Mouse (Mus musculus) kidney, embryonic 15.5 days (tissue): ENCODE results near the gene Pdlim4. TPM values are rescaled to one million over a fixed set of nuclear protein-coding genes. Genes with fewer than 3 reads are reported as not detected.

ENCODE experiments used
- ATAC-seq: fragments of 200-750 bp; cut with Nextera tagmentation; replicated peaks from 2 replicates; pipeline ENCODE4 v1.8.0; 2017; ENCODE audit warnings: moderate TSS enrichment; ENCODE audit not compliant: low FRiP score
- H3K27ac ChIP-seq: fragments of 300-500 bp; sonication (generic); 2 replicates; pipeline ENCODE4 v1.5.1; 2015; ENCODE audit warnings: mild to moderate bottlenecking, inconsistent platforms
- H3K27me3 ChIP-seq: fragments of 300-500 bp; sonication (generic); 2 replicates; pipeline ENCODE4 v1.6.1; 2015; ENCODE audit warnings: inconsistent platforms
- H3K36me3 ChIP-seq: fragments of 300-500 bp; sonication (generic); 2 replicates; pipeline ENCODE4 v1.6.1; 2015; ENCODE audit warnings: inconsistent platforms
- H3K4me1 ChIP-seq: fragments of 300-500 bp; sonication (generic); 2 replicates; pipeline ENCODE4 v1.6.1; 2015; ENCODE audit warnings: inconsistent platforms
- H3K4me2 ChIP-seq: fragments of 300-500 bp; sonication (generic); 2 replicates; pipeline ENCODE4 v1.6.1; 2015; ENCODE audit warnings: moderate library complexity, mild to moderate bottlenecking, inconsistent platforms
- H3K4me3 ChIP-seq: fragments of 300-500 bp; sonication (generic); replicated peaks from 2 replicates; pipeline ENCODE4 v1.5.1; 2015; ENCODE audit warnings: mild to moderate bottlenecking, inconsistent platforms
- H3K9ac ChIP-seq: fragments of 300-500 bp; sonication (generic); 2 replicates; pipeline ENCODE4 v1.6.1; 2015; ENCODE audit warnings: mild to moderate bottlenecking, inconsistent platforms
- H3K9me3 ChIP-seq: fragments of 300-500 bp; sonication (generic); replicated peaks from 2 replicates; pipeline ENCODE4 v1.6.1; 2016; ENCODE audit warnings: inconsistent platforms
- WGBS: fragments of 180-500 bp; shearing (Covaris S2); methylation state at CpG from one replicate; pipeline ENCODE4 v1.1.7; 2015; ENCODE audit warnings: mixed read lengths; 5-methylcytosine and 5-hydroxymethylcytosine counted together
- polyA plus RNA-seq: library from polyadenylated mRNA; unstranded; fragments of >200 nt; fragmentation: Nextera tagmentation; extraction: Ambion mirVana; gene quantifications from 2 replicates; pipeline ENCODE4 v1.2.1, GENCODE M21; 2015

The Pdlim4 gene
- polyA plus RNA-seq, 1 experiment from 2014 or later, result 53.2 TPM

DNA sequence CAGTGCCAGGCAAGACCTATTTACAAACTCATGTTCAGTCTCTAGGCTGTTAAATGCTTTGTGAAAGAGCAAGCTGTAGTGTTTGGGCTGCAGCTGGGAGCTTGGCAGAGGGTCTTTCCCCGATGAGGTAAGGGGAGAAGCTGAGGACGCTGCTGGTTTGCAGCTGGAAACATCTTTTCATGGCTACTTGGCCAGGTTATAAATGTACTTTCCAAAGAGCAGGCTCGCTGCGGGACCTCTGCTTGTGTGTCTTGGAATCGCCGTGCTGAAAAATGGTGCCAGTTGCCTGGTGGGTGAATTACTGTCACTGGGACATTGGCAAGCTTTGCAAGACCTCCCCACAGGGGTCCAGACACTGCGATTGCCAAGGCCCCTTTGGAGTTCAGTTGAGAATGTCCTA lies 38.4 kb upstream of the Pdlim4 start:
- H3K4me1 ChIP-seq, result peaks cover 12% of the 10 kb centered on the region
- H3K36me3 ChIP-seq, result no peaks in the 10 kb centered on the region
- H3K9ac ChIP-seq, result no peak overlapping the region
- H3K27me3 ChIP-seq, result 0 out of 2 replicates have a peak, but pooled peaks cover under 1% of the 10 kb centered on the region
- no peaks in the 10 kb centered on the region for H3K9me3 ChIP-seq
- no peak overlapping the region for H3K4me3 ChIP-seq
- 82% methylated on average over 7 of the region's 7 CpGs for WGBS
- H3K4me2 ChIP-seq, result no peak overlapping the region
- no peak for ATAC-seq
- H3K27ac ChIP-seq, result no peak overlapping the region

DNA sequence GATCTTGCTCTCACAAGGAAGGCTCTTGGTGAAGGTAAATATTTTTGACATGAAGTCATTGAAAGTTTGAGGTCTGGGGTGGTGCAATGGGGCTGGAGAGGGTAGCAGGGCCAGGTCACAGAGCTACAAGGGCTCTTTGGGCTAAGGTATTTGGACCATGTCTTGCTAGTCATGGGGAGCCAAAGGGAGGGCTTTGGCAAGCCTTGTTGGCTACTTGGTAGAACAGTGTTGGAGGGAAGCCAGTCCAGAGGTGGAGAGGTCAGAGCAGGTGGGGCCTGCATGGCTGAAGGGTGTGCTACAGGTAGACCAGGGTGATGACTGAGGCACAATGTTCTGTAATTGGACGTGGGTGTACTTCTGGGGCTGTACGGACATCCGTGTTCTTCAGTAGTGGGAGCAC lies 37.9 kb upstream of the Pdlim4 start:
- Histone ChIP-seq H3K27me3 (0 out of 2 replicates have a peak, but pooled peaks cover 5% of the 10 kb centered on the region), H3K36me3 (no peaks in the 10 kb centered on the region), H3K9ac (no peak overlapping the region), H3K9me3 (no peaks in the 10 kb centered on the region), H3K4me1 (peaks cover 9% of the 10 kb centered on the region), H3K4me2 (no peak overlapping the region), H3K4me3 (no peak overlapping the region), H3K27ac (no peak overlapping the region)
- WGBS, result 88% methylated on average over 3 of the region's 3 CpGs
- ATAC-seq, result no peak

DNA sequence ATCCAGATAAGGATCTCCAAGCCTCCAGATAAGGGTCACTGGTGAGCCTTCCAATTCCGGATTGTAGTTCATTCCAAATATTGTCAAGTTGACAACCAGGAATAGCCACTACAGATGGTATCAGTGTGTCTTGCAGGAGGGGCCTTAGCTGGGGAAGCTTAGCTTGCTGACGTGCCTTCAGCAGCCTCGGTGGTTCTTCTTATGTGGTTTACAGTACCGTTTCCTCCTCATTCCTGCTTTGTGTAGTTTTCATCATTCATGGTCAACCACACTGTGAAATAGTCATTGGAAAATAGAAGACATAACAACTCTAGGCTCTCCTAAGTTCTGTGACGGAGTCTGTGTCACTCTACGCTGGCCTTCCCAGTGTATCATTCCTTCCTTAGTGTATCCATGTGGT lies 36.2 kb upstream of the Pdlim4 start:
- no peak overlapping the region for H3K9ac ChIP-seq
- H3K4me1 ChIP-seq, result peaks cover 23% of the 10 kb centered on the region
- 90% methylated on average over 6 of the region's 6 CpGs for WGBS
- H3K4me3 ChIP-seq, result no peak overlapping the region
- no peak for ATAC-seq
- 0 out of 2 replicates have a peak, but pooled peaks cover 6% of the 10 kb centered on the region for H3K27me3 ChIP-seq
- no peak overlapping the region for H3K27ac ChIP-seq
- H3K4me2 ChIP-seq, result no peak overlapping the region
- no peaks in the 10 kb centered on the region for H3K9me3 ChIP-seq
- no peaks in the 10 kb centered on the region for H3K36me3 ChIP-seq

DNA sequence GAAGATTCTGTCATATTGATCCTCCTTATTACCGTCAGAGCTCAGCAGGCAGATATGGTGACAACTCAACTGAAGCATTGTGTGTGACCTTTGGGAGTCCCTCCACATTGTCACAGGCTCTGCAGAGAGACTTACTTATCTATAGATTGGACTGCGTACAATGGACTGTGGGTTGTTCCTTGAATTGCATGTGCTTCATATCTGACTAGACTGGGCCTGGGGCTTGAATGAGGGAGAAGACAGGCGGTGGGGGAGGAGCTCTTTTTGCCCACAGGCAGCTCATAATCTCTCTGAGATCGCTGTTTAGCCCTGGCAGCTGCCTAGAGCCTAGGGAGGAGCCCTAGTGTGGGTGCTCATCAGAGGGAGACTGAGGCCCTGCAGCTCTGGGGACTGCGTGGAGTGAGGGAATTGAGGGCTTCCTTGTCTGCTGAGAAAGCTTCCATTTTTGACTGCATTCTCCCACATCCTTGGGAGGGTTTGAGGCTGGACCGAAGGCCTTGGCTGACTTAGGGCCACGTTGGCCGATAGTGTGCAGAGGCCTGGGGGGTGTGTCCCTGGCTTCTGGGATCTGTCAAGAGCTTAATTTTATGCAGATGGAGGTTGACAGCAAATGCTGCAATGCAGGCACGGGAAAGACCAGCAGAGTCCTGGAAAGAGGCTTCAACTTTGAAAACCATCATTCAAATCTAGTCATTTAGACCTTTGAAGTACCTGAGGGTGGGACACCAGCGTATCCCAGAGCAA lies 34.1 kb upstream of the Pdlim4 start:
- no peaks in the 10 kb centered on the region for H3K36me3 ChIP-seq
- 78% methylated on average over 10 of the region's 10 CpGs for WGBS
- no peak overlapping the region for H3K9ac ChIP-seq
- no peak overlapping the region for H3K4me3 ChIP-seq
- H3K27ac ChIP-seq, result no peak overlapping the region
- no peak for ATAC-seq
- no peak overlapping the region for H3K4me2 ChIP-seq
- H3K27me3 ChIP-seq, result 0 out of 2 replicates have a peak, but pooled peaks cover 8% of the 10 kb centered on the region
- peaks cover 24% of the 10 kb centered on the region for H3K4me1 ChIP-seq
- H3K9me3 ChIP-seq, result no peaks in the 10 kb centered on the region

DNA sequence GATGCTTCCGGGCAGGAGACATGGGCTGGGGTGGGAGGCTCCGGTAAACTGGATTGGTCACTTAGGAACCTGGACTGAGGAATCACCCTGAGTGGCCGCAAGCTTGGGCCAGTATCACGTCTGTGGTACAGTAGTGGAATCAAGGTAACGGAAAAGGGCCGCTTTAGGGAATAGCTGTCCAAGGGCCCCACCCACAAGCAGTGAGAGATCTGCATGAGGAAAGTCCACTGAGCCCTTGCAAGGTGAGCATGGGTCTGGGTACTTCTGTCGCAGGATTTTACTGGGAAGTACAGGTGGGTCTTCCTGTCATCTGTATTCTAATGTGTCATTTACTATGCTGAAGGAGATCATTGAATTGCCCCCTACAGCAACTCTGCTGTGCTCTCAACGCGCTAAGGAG lies 32.9 kb upstream of the Pdlim4 start:
- Histone ChIP-seq H3K27ac (no peak overlapping the region), H3K9me3 (no peaks in the 10 kb centered on the region), H3K4me2 (peak overlapping the region; percentile 99), H3K4me1 (peaks cover 24% of the 10 kb centered on the region), H3K27me3 (0 out of 2 replicates have a peak, but pooled peaks cover 8% of the 10 kb centered on the region), H3K9ac (peak overlapping the region; percentile 64; the same call in 1 of the 2 replicates), H3K4me3 (peak overlapping the region; percentile 76), H3K36me3 (no peaks in the 10 kb centered on the region)
- no peak for ATAC-seq
- WGBS, result 60% methylated on average over 9 of the region's 9 CpGs

DNA sequence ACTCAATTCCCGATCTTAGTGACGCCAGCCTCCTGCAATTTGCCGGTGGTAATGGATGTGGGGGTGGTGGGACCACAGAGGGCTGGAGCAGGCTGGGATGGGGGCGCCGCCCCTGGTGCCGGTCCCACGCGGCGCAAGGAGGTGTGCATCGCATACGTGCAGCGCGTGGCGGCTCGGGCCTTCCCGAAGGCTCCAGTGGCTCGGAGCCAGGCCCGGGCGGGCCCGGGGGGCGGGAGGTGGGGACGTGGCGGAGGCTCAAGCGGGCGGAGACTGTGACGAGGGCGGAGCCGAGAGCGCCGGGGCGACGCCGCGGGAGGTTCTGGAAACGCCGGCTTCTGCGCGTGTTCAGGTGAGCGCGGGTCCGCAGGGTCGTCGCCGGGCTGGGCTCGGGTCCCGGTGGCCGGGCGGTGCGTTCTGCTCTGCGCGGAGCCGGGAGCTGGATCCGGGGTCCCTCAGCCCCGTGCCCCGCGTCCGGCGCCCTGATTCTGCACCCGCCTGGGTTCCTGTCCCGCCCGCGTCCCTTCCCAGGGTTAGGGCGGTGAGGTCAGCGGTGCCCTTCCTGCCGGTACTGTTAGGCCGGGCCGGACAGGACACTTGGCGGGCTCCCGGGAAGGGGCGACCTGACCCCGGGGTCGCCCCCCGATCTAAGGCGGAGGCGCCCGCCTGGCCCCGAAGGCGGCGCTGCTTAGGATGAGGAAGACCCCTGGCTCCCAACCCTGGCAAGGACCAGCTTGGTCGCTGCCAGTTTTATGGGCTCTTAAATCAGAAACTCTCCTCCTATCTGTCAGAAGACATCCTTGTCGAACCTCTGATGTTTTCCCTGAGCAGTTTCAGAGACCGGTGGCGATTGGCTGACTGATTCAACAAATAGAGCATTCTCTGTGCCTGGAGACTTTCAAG lies 32.1 kb upstream of the Pdlim4 start:
- Histone ChIP-seq H3K9me3 (no peaks in the 10 kb centered on the region), H3K27me3 (0 out of 2 replicates have a peak, but pooled peaks cover 8% of the 10 kb centered on the region), H3K4me2 (peak overlapping the region; percentile 99), H3K4me3 (peak overlapping the region; percentile 76), H3K36me3 (no peaks in the 10 kb centered on the region), H3K9ac (peak overlapping the region; percentile 64), H3K27ac (no peak overlapping the region; the same call in 1 of the 2 replicates), H3K4me1 (peaks cover 24% of the 10 kb centered on the region)
- peak; percentile 90 for ATAC-seq
- 1% methylated on average over 83 of the region's 83 CpGs for WGBS

DNA sequence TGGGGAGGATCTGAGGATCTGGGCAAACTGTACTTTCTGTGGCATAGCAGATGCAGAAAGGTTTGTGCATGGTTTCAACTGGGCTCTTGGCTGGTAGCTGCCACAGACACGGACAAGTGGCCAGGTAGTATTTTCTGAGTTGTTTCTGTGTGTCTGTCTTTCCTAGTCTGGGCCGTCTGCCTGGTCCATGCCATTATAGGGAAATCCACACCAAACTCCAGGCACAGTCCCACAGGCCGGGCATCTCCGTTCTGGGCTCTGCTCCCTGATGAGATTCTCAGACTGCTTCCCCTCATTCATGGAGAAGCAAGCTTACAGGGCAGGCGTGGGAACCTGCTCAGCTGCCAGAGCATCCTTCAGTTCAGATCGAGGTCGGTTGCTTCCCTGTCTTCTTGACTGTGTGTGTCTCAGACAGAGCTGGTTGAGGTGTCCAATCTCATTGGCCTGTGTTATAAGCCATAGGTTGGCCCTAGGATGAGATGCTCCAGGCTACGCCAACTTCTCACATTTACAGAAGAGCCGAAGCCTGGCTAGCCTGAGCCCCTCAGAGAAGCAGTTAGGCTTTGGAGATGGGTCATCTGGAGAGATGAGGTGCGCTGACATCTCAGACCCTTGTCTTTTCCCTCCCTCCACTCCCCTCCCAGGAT lies 31.4 kb upstream of the Pdlim4 start, which contains the start of gene P4ha2:
TSS of gene P4ha2 (plus strand) at position 51 of the 647 bp plus-strand sequence.
- H3K27me3 ChIP-seq, result 0 out of 2 replicates have a peak, but pooled peaks cover 8% of the 10 kb centered on the region
- no peaks in the 10 kb centered on the region for H3K9me3 ChIP-seq
- H3K4me3 ChIP-seq, result peak within 1 kb of the TSS; percentile 76
- H3K27ac ChIP-seq, result no peak within 1 kb of the TSS; the same call in 1 of the 2 replicates
- peaks cover 24% of the 10 kb centered on the region for H3K4me1 ChIP-seq
- no peaks in the 10 kb centered on the region for H3K36me3 ChIP-seq
- H3K9ac ChIP-seq, result peak within 1 kb of the TSS; percentile 64
- peak; percentile 22; the same call in 1 of the 2 replicates for ATAC-seq
- H3K4me2 ChIP-seq, result peak within 1 kb of the TSS; percentile 99
- 40% methylated on average over 10 of the region's 10 CpGs for WGBS

DNA sequence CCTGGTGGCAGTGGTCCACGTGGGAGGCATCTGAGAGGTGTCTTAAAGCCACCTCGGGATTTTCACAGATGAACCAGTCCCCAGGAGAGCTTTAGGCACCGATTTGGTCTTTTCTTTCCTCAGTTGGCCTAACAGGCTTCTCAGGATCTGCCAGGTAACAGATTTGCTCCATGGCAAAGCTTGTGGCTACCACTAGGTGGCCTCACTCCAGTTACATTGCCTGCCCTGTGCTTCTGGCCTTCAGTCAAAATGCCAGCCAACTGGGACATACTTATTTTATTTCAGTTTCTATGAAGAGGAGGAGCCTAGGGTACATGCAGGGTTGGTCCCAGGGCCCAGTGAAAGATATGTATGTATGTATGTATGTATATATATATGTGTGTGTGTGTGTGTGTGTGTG lies 24.2 kb upstream of the Pdlim4 start:
- Histone ChIP-seq H3K27ac (no peak overlapping the region), H3K4me3 (no peak overlapping the region), H3K4me2 (no peak overlapping the region), H3K4me1 (peaks cover 9% of the 10 kb centered on the region; the same call in 1 of the 2 replicates), H3K27me3 (no peaks in the 10 kb centered on the region), H3K36me3 (no peaks in the 10 kb centered on the region), H3K9ac (no peak overlapping the region), H3K9me3 (no peaks in the 10 kb centered on the region)
- 6% methylated on average over 3 of the region's 3 CpGs for WGBS
- no peak for ATAC-seq

DNA sequence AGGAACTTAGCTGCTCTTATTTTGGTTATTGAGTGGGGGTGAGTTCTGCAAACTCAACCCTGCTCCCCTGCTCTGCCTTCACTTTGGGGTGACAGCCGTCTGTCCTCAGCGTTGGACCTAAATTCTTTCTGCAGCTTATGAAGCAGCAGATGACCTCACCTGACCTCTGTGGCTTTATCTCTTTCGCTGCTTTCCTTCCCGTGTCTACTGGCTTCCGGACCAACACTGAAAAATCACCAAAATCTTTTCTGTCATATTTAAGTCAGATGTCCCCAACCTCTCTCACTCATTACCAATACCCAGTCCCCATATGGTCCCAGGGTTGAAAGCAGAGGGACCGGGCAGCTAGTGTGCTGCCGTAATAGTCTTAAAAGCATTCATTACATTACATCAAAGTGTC lies 23.4 kb upstream of the Pdlim4 start:
- WGBS, result 51% methylated on average over 7 of the region's 7 CpGs
- H3K36me3 ChIP-seq, result no peaks in the 10 kb centered on the region
- H3K4me2 ChIP-seq, result no peak overlapping the region
- H3K9me3 ChIP-seq, result no peaks in the 10 kb centered on the region
- H3K4me1 ChIP-seq, result peaks cover 9% of the 10 kb centered on the region; the same call in 1 of the 2 replicates
- H3K27me3 ChIP-seq, result no peaks in the 10 kb centered on the region
- no peak overlapping the region for H3K4me3 ChIP-seq
- no peak overlapping the region for H3K9ac ChIP-seq
- no peak for ATAC-seq
- no peak overlapping the region for H3K27ac ChIP-seq

DNA sequence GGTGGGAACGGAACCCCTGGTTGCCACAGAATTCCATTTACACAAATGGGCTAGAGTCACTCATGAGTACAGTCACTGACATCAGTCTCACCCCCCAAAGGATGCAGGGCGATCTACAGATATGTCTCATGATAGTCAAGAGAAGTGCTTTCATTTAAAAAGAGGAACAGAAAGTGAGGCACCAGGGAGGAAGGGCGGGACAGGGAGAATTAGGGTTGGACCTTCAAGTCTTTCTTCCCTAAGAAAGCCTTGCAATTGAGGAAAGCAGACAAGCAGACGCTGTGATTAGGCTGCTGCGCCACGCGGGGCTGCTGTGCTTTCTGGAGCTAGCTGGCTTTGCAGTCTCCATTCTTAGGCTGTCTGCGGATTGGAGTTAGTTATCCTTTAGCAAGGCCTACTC lies 22.9 kb upstream of the Pdlim4 start:
- Histone ChIP-seq H3K9ac (no peak overlapping the region), H3K27me3 (no peaks in the 10 kb centered on the region), H3K4me1 (peaks cover 9% of the 10 kb centered on the region; the same call in 1 of the 2 replicates), H3K9me3 (no peaks in the 10 kb centered on the region), H3K27ac (no peak overlapping the region), H3K4me2 (no peak overlapping the region), H3K36me3 (no peaks in the 10 kb centered on the region), H3K4me3 (no peak overlapping the region)
- WGBS, result 60% methylated on average over 8 of the region's 8 CpGs
- no peak for ATAC-seq

DNA sequence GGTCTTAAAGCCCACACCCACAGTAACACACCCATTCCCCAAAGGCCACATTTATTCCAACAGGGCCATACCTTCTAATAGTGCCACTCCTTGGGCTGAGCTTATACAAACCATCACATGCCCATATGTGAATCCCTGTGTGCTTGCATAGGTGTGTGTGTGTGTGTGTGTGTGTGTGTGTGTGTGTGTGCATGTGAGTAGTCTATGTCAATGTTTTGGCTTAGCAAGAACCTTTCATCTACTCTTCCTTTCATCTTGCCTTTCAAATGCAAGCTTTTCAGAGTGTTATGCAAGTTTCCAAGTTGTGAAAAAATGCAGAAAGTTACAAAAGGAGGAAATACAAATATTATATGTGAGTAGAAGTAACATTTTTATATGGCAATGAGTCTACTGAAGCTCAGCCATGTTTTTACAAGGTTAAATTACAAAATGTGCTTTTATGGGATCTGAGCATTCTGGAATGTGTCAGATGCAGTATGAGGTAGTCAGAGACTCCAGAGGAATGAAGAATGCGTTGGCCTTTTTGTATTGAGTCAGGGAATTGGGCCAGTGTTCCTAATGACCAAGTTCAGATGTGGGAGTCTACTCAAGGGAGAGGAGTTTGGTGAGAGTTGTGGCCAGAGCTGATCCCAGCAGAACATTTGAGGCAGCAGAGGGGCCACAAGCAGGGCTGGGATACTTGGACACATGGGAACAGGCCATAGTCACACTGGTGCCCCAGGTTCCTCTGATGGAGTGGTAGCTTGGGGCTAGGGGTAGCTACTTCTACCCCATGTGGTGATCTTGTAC lies 21.5 kb upstream of the Pdlim4 start:
- no peak for ATAC-seq
- WGBS, result 64% methylated on average over 1 of the region's 1 CpGs
- peaks cover 9% of the 10 kb centered on the region; the same call in 1 of the 2 replicates for H3K4me1 ChIP-seq

More for the DNA sequence above, 21.5 kb upstream of the Pdlim4 start:
- no peak overlapping the region for H3K4me3 ChIP-seq
- no peak overlapping the region for H3K27ac ChIP-seq
- no peak overlapping the region for H3K4me2 ChIP-seq
- H3K27me3 ChIP-seq, result no peaks in the 10 kb centered on the region
- no peaks in the 10 kb centered on the region for H3K36me3 ChIP-seq
- H3K9me3 ChIP-seq, result no peaks in the 10 kb centered on the region
- H3K9ac ChIP-seq, result no peak overlapping the region
